Mouse (Mus musculus) layer of hippocampus, adult 11-12 months (tissue): Measurements from ENCODE around the gene Parp2.
A peak's percentile ranks its signal among the peaks of the same experiment; 100 is the strongest.
"Not testable (repeated sequence)": the region's sequence is repeated elsewhere in the genome, so short reads cannot be mapped to it uniquely, and the experiment has no call there.

Source experiments
- DNase-seq: peaks from one replicate; pipeline ENCODE4 v3.0.0; 2022; ENCODE audit warnings: low spot score

Gene Parp2

GRCm38 (mm10) chr14:50807487-50808072 lies at the start of gene Parp2, which contains the start of gene Ccnb1ip1:
TSS of gene Parp2 (plus strand) at chr14:50807841.
TSS of gene Ccnb1ip1 (minus strand) at chr14:50807732.
- peak; percentile 99 for DNase-seq

- no peak for DNase-seq
These were observed 49.1 kb upstream of the Parp2 start for GRCm38 (mm10) chr14:50758416-50759085.

GRCm38 (mm10) chr14:50765736-50766135 lies 41.9 kb upstream of the Parp2 start:
- DNase-seq: no peak

GRCm38 (mm10) chr14:50771342-50771741 lies 36.3 kb upstream of the Parp2 start:
- DNase-seq: no peak

- no peak for DNase-seq
These were observed 25.5 kb upstream of the Parp2 start for GRCm38 (mm10) chr14:50782166-50782565.

GRCm38 (mm10) chr14:50784391-50785250 lies 23.0 kb upstream of the Parp2 start:
- no peak for DNase-seq

- peak; percentile 91 for DNase-seq
These were observed 22.4 kb upstream of the Parp2 start, which contains the start of gene Ttc5 for GRCm38 (mm10) chr14:50785251-50785637. TSS of gene Ttc5 (minus strand) at chr14:50785519.

GRCm38 (mm10) chr14:50788157-50788556 lies 19.5 kb upstream of the Parp2 start:
- DNase-seq: no peak

GRCm38 (mm10) chr14:50795261-50795935 lies 12.2 kb upstream of the Parp2 start:
- DNase-seq: no peak

- DNase-seq: no peak
These were observed 11.7 kb upstream of the Parp2 start for GRCm38 (mm10) chr14:50795965-50796364.

GRCm38 (mm10) chr14:50796464-50796863 lies 11.2 kb upstream of the Parp2 start:
- no peak for DNase-seq

- DNase-seq: no peak
These were observed 9.1 kb upstream of the Parp2 start for GRCm38 (mm10) chr14:50798512-50798911.

- DNase-seq: peak; percentile 48
These were observed 8.0 kb upstream of the Parp2 start for GRCm38 (mm10) chr14:50799502-50800259.

GRCm38 (mm10) chr14:50802441-50802840 lies 5.2 kb upstream of the Parp2 start:
- DNase-seq: no peak

GRCm38 (mm10) chr14:50802843-50803562 lies 4.6 kb upstream of the Parp2 start:
- no peak for DNase-seq

- DNase-seq: no peak
These were observed 3.0 kb upstream of the Parp2 start for GRCm38 (mm10) chr14:50804683-50805082.

- not testable (repeated sequence) for DNase-seq
These were observed 1.2 kb upstream of the Parp2 start for GRCm38 (mm10) chr14:50806469-50806868.

- no peak for DNase-seq
These were observed 5.4 kb downstream of the Parp2 start for GRCm38 (mm10) chr14:50813060-50813459.

- no peak for DNase-seq
These were observed 15.6 kb downstream of the Parp2 start for GRCm38 (mm10) chr14:50823240-50823639.

GRCm38 (mm10) chr14:50824219-50824618 lies 16.6 kb downstream of the Parp2 start:
- peak; percentile 22 for DNase-seq

- peak; percentile 14 for DNase-seq
These were observed 18.9 kb downstream of the Parp2 start for GRCm38 (mm10) chr14:50826579-50826978.
